Mouse (Mus musculus) ovary, postnatal 10 days (tissue): ENCODE results near the gene Tmem274.

ENCODE experiments used
- DNase-seq: peaks from one replicate; pipeline ENCODE4 v3.0.0; 2022; ENCODE audit warnings: low spot score

Gene Tmem274

DNA sequence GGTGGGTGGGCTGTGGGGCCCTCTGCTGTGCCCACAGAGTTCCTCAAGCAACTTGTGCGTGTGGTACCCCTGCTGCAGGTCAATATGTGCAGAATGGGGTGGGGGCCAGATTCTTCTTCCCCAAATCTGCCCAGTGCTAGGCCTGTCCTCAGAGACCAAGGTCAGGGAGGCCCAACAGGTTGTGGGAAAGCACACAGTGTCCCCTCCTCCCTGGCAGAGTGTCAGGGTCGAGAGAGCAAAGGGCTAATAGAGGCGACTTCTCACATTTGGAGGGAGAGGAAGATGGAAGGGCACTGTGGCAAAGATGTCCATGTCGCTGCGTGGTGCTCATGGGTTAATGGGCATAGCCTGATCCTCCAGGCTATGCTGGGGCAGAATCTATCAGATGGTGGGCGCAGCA, 48.6 kb downstream of the Tmem274 start:
- no peak for DNase-seq

- no peak for DNase-seq
These were observed 49.2 kb downstream of the Tmem274 start for GRCm38 (mm10) chr4:149526330-149526729.

DNA sequence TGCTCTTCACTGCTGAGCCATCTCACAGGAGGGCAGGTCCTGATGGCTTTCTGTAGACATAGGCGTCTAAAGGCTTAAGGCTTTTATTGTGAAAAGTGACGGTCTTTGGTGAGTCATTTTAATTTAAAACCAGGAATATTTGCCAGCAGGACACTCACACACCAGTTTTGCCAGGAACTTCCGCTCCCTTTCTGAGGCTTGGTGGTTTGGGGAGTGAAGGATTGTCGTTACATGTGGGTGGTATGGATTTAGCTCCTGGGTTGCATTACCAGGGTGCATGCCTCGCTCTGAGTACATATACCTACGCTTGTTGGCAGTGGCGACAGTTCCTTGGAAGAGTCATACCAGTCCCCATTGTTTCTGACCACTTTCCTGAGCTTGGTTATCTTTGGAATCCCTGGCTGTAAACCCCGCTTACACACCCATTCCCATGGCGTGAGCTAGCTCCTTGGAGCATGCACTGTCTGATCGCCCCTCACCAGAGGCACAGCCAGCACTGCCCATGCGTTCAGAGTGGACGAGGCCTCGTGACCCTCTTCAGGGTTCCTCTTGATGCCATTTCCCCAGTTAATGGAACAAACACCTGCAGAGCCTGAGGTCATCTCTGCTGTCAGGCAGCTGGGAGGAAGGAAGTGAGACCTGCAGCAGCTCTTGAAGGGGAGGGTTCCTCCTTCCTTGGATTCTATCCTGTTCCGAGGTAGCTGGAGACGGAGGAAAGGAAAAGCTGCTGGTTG, 50.6 kb downstream of the Tmem274 start:
- DNase-seq, result no peak

- no peak for DNase-seq
These were observed 52.5 kb downstream of the Tmem274 start for GRCm38 (mm10) chr4:149529691-149530090.
